Mouse (Mus musculus): ENCODE data around the gene Cntnap2.
"Not testable (repeated sequence)": the region's sequence is repeated elsewhere in the genome, so short reads cannot be mapped to it uniquely, and the experiment has no call there.

- TF ChIP-seq TAL1 (conservative IDR thresholded peaks at IDR 0.05; ENCODE audit: low read depth, low read length); CTCF (IDR thresholded peaks at IDR 0.05; ENCODE audit: low read depth, low read length): not testable (repeated sequence)
These were observed 2164.4 kb downstream of the Cntnap2 start for GRCm38 (mm10) chr6:47223578-47223977.

All from G1E (cell line).